Mouse (Mus musculus) cerebellum, adult 9-11 months (tissue): ENCODE measurements around the gene Fam172a.
A peak's percentile ranks its signal among the peaks of the same experiment; 100 is the strongest.
"Not testable (repeated sequence)": the region's sequence is repeated elsewhere in the genome, so short reads cannot be mapped to it uniquely, and the experiment has no call there.

Source experiments
- DNase-seq: peaks from one replicate; pipeline ENCODE4 v3.0.0; 2022

Fam172a gene

DNA sequence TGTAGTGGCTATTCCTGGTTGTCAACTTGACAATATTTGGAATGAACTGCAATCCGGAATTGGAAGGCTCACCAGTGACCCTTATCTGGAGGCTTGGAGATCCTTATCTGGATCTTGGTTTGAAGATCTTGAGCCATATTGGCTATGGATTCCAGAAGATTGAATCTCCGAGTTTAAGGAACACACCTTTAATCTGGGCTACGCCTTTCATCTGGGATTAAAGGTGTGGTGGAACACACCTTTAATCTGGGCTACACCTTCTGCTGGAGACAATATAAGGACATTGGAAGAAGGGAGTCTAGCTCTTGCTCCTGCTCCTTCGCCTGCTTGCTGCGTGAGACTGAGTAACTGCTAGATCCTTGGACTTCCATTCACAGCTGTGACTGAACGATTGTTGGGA, at the start of gene Fam172a:
TSS of gene Fam172a (plus strand) at position 301 of the 400 bp plus-strand sequence.
- DNase-seq = not testable (repeated sequence)

DNA sequence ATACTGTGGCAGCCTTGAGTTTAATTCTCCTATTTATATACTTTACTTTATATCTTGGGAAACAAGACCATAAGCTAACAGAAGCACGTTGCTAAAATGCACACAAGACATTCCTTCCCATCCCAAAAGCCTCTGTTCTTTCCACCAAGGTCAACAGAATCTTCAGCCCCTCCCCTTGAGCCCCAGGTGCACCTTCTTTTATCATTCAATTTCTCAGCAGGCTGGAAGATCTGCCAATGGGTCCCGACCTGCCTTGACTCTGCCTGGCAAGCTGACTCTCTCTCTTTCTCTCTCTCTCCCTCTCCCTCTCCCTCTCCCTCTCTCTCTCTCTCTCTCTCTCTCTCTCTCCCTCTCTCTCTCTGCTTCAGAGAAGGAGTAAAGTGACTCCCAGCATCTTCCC, 13.2 kb upstream of the Fam172a start:
- no peak for DNase-seq

DNA sequence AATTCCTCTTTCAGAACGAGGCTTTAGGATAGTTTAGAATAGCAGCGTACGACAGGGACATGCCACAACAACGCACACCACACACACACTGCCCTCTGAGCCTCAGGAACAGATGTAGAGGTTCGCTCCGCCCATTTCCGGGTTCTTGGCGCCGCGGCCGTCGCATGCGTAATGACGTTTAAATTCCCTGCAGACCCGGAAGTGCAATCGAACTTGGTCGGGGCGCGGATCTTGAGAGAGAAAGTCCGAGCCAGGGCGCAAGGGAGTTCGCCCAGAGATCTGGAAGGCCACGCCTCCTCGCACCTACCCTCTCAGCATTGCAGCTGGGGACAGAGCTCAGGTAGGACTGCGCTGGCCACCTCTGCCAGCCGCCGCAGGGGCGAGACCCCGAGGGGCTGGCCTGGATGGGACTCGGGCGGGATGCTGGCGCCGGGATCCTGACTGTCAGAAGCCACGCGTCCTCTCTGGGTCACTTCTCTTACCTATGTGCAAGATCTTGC, 6.7 kb downstream of the Fam172a start:
- DNase-seq = peak; percentile 90

DNA sequence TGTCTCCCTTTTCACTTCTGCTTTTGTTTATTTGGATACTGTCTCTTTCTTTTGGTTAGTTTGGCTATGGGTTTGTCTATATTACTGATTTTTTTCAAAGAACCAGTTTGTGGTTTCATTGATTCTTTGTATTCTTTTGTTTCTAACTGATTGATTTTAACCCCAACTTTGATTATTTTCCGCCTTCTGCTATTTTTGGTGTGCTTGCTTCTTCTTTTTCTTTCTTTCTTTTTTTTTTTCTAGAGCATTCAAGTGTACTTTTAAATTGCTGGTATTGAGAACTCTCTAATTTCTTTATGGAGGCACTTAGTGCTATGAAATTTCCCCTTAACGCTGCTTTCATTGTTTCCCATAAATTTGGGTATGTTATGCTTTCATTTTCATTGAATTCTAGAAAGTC, 15.7 kb downstream of the Fam172a start:
- no peak for DNase-seq

DNA sequence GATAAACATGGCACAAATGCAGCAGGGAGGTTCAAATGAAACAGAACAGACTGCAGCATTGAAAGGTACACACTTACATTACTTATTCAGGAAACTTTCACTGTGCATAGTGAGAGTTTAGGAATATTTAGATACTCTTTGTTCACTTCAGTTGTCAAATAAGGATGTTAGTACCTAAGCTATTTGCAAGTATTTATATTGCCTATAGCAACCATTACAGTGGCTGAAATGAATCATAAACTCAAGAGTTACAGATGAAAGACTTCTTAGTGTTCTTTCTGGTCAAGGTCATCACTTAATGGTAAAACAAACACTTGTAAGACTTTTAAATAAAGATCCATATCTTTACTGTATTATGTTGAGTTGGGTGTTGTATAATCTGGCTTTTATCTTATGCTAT, 41.0 kb downstream of the Fam172a start:
- DNase-seq = no peak

DNA sequence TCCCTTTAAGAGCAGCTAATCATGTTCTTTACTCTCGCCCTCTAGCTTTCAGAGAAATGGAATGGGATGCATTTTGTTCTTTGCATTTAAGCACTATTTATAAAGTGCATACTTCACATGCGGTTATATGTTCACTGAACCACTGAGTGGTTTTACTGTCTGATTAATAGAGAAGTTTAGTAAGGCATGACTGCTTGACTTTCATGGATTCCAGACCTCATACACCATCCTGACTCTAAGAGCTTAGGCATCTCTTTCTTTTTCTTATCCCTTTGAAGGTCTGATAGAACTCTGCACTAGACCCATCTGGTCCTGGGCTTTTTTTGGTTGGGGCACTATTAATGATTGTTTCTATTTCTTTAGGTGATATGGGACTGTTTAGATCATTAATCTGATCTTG, 75.8 kb downstream of the Fam172a start:
- no peak for DNase-seq

DNA sequence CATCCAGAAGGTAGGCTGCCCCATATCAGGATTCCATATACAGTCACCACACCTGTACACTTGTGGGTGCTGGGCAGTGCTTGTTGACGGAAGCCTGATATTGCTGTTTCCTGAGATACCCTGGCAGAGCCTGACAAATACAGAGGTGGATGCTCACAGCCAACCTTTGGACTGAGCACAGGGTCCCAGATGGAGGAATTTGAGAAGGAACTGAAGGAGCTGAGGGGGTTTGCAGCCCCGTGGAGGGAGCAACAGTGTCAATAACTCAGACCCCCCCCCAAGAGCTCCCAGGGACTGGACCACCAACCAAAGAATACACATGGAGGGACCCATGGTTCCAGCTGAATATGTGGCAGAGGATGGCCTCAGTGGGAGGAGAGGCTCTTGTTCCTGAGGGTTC, 105.5 kb downstream of the Fam172a start:
- not testable (repeated sequence) for DNase-seq

DNA sequence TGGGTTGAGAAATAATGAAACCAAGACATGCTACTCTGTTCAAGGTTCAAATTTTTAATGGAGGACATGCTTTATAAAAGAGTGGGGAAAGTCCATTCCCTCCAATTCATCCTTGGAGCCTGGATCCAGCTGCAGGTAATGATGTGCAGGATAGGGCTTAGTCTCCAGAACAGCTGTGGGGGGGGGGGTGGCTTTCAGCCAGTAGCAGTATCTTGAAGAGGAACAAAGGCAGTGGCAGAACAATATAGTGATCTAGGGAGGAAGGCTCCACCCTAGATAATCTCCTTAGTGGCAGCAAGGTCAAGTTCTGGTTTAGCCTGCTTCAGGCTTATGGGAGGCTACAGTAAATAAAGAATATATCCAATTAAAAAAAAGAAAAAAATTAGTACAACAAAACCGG, 108.6 kb downstream of the Fam172a start:
- DNase-seq = no peak

DNA sequence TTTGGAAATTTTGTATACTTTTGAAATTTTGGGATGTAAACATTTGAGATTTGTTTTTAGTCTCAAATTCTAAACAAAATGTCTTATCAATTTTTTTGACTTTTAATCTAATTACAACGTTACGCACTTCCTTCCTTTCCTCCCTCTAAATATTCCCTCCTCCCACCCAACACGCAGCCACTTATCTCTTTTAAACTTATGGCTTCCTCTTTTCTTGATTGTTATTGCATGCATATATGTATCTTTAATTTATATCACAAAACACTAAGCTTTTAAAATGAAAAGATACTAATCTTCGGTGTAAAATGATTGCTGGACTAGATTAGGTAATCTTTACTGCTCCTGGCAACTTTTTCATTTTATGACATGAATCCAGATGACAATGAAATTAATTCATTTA, 124.3 kb downstream of the Fam172a start:
- DNase-seq = no peak

DNA sequence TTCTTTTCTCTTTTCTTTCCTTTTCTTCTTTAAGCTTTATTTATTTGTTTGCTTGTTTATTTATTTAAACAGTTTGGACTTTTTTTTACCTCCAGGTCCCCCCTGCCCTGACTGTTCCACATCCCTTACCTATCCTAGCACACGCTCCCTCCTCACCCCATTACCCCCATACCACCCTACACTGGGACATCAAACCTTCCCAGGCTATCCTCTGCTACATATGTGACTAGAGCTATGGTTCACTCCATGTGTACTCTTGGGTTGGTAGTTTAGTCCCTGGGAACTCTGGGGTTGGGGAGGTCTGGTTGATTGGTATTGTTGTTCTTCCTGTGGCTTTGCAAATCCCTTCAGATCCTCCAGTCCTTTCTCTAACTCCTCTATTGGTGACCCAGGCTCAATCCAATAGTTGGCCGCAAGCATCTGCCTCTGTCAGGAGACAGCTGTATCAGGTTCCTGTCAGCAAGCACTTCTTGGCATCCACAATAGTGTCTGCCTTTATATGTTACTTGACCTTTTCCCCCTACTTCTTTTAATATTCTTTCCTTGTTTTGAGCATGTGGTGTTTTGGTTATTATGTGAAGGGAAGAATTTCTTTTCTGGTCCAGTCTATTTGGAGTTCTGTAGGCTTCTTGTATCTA, 141.3 kb downstream of the Fam172a start:
- DNase-seq = no peak

DNA sequence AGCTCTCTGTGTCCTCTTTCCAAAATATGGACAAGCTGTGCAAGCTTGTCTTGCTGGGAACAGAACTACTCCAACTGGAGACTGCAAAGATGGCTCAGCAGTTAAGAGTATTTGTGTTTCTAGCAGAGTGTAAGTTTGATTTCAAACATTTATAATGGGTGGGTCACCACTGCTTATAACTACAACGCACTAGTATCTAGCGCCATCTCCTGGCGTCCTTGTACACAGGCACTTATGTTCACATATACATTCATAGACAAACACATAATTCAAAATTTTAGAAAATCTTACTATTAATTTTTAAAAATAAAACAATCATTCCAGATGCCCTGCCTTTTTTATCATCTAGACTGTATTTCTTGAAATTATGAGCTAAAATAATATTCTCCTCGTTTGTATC, 147.0 kb downstream of the Fam172a start:
- no peak for DNase-seq

DNA sequence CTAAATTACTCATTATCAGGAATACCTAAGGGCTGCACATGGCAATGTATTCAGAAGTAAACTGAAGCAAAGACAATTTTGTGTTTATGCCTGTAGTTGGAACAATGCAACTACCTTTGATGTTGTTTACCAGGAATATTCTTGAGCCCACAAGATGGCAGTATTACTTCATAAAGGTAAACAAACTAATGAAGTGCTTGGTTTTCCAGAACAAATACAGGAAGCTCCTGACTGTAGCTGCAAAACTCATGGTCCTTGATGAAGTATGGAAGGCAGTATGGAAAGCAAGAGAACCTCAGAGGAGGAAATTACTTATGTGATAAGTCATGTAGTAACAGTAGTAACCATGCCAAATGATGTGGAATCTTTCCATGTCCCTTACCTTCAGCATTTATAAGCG, 163.0 kb downstream of the Fam172a start:
- DNase-seq = no peak

DNA sequence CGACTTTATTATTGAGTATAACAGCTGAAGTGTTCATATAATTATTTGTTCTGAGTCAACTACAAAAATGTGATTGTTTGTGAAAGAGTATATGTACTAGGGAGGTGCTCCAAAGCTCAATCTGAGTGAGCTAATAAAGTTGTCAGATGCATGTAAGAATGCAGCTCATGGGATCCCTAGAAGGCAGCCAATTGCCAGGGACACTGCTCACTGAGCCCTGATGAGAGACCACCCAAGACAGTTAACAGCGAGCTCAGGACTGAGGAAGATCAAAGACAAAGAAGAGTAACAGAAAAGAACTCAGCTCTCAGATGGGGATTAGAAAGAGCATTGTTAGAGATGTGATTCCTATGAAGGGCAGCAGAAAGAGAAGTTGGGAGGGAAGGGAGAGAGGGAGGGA, 166.5 kb downstream of the Fam172a start:
- no peak for DNase-seq

DNA sequence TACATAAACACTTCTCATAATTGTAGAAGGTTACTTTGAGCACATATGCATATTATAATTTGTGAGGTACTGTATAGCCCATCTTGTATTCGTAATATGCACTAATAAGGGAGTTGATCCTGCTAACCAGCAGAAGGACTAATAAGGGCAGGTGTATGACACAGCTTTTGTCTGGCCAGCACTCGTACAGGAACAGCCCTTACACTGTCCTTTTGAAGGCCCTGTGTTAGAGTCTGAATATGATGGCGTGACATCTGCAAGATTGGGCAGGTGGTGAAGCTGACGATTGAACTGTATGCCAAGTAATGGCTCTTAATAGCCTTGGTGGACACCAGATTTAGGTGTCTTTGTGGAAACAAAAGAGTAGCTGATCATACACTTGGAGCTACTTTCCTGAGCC, 176.3 kb downstream of the Fam172a start:
- DNase-seq = no peak

DNA sequence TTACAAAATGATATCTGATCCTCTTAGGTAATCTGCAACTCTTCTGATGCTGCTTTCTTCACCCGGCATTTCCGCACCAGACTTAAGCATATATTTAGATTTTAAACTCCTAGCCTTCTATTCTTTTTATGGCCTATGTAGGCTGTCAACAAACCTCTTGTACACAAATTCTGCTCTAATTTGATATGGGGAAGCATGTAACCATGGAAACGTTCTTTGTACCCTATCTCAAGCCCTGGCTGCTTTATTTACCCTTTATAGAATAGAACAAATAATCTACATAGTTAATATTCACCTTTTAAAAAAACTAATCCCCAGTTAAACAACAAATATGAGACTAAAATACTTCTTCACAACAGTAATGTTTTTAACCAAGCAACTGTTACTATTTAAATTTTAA, 176.7 kb downstream of the Fam172a start:
- DNase-seq = no peak

DNA sequence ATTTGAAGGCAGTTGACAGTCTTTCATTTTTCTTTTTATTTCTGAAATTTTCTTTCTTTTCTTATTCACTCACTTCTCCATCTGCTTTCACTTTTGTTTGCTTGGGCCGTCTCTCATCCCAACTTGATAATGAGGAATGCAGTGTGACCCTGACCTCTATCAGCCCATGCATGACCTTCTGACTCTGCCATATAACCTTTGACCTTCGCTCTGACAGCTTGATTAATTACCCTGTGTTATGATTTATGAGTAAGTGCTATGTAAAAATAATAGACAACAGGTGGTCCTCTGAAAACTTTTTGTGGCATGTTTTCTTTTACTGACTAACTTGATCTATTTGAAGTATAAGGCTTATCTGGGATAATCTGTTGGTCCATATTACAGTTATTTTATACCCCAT, 195.8 kb downstream of the Fam172a start:
- DNase-seq = no peak

DNA sequence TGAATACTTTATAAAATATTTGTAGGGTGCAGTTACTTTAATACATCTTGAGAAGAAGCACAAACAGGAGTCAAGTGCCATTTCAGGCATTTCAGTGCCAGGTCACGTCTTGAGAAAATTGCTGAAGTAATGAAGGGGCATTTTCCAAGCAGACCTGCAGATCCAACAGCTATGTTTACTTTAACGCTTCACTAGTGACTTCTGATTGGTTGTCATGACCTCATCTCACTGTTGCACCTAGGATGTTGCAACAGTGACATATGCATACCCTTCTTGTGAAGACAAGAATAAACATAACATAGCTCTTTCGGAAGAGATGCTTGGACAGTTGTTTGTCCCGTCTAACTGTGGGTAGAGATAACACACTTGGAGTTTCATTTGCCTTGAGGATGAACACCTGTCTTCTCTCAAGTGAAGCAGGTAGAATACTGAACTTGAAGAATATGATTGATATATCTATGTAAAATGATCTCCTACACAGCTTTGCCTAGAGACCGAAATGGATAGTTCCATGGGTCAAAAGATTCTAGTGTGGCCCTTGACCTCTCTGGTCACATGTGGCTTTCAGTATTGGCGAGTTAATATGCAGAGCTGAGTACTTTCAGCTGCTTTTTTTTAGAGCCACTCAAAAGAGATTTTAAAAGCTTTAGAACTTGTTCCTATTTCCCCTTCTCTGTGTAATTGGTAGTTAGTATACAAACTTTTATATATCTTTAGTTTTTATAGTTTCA, 196.4 kb downstream of the Fam172a start:
- no peak for DNase-seq

DNA sequence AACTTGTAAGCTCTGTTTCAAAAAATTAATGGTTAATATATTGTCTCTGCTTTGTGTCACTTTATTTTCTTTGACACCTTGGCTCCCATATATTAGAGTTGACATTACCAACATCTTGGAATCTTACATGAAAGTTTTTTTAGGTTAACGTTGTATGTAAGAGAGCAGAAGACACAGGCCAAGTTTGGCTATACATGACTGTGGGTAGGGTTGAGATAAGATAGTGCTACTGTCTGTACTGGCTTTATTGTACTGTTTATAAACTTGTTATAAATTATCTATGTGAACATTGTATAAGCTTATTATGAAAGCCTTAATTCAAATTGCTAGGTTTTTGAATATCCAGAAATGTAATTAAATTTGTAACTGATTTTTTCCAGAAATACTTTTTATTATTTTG, 197.9 kb downstream of the Fam172a start:
- no peak for DNase-seq

DNA sequence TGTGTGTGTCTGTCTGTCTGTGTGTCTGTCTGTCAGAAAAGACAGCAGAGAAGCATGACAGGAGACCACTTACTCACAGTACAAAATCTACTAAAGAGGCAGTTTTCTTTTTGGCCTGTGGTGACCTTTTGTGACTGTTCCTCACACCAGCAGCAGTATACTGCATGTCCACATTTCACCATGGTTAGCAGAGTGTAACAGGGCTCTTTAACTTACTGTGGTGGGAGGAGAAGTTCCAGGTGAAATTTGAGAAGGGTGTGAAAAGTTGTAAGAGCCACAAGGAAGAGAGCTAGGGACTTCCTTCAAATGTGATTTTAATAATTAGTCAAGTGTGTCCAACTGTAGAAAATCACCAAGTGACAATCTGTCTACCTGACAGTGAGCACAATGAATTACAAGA, 199.0 kb downstream of the Fam172a start:
- no peak for DNase-seq

DNA sequence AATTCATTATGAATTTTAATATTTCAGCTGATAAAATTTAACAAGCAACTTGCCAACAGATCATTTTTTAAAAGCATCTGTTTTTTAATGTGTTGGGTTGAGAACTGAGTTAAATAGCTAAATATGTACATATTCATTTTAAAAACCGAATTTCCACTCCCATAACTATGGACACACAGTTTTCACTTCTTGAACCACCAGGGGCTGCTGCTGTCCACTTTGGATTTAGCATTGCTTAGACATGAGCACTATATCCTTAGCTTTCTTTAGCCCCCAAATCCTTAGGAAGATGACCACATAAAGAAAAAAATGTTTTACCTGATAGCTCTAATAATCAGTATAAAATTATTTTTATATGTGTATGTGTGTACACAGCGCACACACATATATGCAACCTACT, 207.4 kb downstream of the Fam172a start:
- no peak for DNase-seq

DNA sequence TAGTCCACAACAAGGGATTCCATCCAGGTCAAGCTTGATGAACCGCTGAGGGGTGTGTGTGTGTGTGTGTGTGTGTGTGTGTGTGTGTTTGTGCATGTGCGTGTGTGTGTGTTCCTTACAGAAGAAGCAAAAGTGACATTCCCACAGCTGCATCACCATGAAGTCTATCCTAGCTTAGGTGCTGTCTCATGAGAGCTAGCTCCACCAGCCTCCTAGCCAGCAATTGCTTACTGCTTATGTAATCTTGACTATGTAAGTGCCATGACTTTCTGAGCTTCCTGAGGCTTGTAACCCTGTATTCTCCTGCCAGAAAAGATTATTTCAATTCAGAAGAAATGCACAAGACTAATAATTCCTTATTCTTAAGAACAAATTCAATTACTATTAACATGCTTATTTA, 221.0 kb downstream of the Fam172a start:
- no peak for DNase-seq

DNA sequence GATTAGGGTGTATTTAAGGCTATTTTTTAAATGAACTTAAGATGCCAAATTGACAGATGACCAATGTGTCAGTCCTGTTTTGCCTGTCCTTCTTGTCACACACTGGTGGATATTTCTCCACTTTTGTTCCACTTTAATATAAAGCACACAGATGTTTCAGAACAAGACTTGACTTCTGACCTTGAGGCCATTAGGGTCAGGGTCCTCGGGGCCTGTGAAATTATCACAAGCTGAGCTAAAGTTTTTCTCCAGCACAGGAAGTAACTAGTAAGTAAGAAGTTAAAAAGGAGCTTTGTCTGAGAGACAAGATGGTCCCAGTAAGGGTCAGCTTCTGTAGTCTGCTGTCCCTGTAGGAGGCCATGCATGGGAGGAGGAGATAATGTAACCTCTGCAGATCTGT, 255.8 kb downstream of the Fam172a start:
- no peak for DNase-seq

DNA sequence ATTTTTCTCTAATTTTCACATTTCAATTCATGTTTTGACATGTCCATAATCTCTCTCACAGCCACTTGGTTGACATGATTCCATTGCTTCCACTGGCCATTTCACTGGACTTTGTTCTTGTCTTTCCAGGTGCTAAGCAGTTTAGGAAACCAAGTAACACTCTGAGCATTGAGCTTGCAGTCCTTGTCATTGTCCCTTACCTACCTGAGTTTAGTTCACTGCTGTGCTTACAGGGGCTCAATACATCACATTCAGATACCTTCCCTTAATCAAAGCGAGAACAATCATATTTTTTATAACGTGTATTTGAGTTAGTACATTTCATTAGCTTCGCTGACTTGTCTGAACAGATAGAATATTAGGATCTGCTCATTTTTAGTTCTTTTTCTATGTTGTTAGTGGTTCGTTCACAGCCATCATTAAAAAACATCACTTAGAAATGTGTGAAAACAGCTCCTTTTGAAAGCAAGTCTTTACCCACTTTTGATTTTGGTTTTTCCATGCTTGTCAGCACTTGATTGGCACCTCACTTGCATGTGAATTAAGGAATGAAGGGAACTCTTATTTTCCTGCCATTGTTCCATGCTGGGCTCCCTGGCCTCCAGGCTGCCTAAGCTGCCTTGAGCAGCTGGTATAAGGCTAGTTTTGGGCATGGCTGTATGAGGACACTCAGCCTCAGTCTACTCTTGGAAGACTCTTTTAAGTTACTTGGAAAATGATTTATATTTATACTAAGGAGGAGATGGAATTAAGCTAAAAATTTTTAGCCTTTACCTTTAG, 257.9 kb downstream of the Fam172a start:
- no peak for DNase-seq

DNA sequence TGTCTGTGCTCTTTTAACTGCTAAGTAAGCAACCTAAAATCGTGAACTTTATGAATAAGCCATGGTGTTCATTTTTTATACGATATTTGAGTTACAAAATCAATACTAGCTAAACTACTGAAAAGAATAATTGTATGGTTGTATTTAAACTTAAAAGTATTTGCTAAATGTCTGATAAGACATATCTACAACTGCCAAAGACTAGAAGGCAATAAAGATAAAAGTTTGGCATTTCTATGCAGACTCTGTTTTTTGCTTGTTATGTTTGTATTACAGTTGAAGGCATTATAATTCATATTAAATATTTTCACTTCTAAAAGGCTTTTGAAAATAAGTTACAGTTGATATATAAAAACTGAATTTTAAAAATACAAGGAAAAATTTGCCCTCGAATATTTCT, 274.4 kb downstream of the Fam172a start:
- DNase-seq = no peak
